Mouse (Mus musculus) stomach, embryonic 15.5 days (tissue): Measurements from ENCODE around the gene Nova1. TPM values are rescaled to one million over a fixed set of nuclear protein-coding genes. Genes with fewer than 3 reads are reported as not detected.

ENCODE experiments used
- ATAC-seq: fragments of 200-750 bp; cut with Nextera tagmentation; 2 replicates; pipeline ENCODE4 v1.8.0; 2017; ENCODE audit warnings: low read depth, moderate number of reproducible peaks, moderate TSS enrichment; ENCODE audit not compliant: insufficient read depth, low FRiP score
- H3K27ac ChIP-seq: fragments of 300-500 bp; sonication (generic); 2 replicates; pipeline ENCODE4 v1.5.1; 2015; ENCODE audit warnings: mild to moderate bottlenecking, inconsistent platforms
- H3K27me3 ChIP-seq: fragments of 300-500 bp; sonication (generic); replicated peaks from 2 replicates; pipeline ENCODE4 v1.6.1; 2015; ENCODE audit warnings: inconsistent platforms
- H3K36me3 ChIP-seq: fragments of 300-500 bp; sonication (generic); 2 replicates; pipeline ENCODE4 v1.6.1; 2015; ENCODE audit warnings: inconsistent platforms
- H3K4me1 ChIP-seq: fragments of 300-500 bp; sonication (generic); 2 replicates; pipeline ENCODE4 v1.6.1; 2015; ENCODE audit warnings: inconsistent platforms
- H3K4me2 ChIP-seq: fragments of 300-500 bp; sonication (generic); 2 replicates; pipeline ENCODE4 v1.6.1; 2015; ENCODE audit warnings: mild to moderate bottlenecking, inconsistent platforms
- H3K4me3 ChIP-seq: fragments of 300-500 bp; sonication (generic); replicated peaks from 2 replicates; pipeline ENCODE4 v1.5.1; 2015; ENCODE audit warnings: inconsistent platforms
- H3K9ac ChIP-seq: fragments of 300-500 bp; sonication (generic); 2 replicates; pipeline ENCODE4 v1.6.1; 2015; ENCODE audit warnings: inconsistent platforms
- H3K9me3 ChIP-seq: fragments of 300-500 bp; sonication (generic); 2 replicates; pipeline ENCODE4 v1.6.1; 2016; ENCODE audit warnings: inconsistent platforms
- WGBS: fragments of 180-500 bp; shearing (Covaris S2); methylation state at CpG from one replicate; pipeline ENCODE4 v1.1.7; 2015; 5-methylcytosine and 5-hydroxymethylcytosine counted together
- polyA plus RNA-seq: library from polyadenylated mRNA; unstranded; fragments of >200 nt; fragmentation: Nextera tagmentation; extraction: Ambion mirVana; gene quantifications from 2 replicates; pipeline ENCODE4 v1.2.1, GENCODE M21; 2015

Gene Nova1
- polyA plus RNA-seq, 1 experiment from 2014 or later, result 2.0 TPM

DNA sequence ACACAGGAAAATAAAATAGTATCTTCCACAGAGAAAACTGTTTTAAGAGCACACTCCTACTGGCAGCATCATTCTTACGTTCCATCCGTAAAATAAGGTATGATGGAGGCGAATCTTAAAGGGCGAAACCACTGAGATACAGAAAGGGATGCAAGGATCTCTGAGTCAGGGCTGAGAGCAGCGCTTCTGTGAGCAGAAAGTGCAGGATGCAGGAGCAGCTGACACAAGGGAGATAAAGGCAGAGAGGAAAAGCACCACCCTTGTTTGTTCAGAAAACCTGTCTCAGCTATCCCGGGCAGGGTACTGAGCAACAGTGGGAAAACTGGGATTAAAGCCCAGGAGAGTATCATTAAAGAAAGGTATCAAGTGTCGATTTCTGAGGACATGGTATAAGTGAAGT, 59.3 kb downstream of the Nova1 start:
- ATAC-seq, result no peak
- no peak overlapping the region for H3K4me2 ChIP-seq
- H3K9me3 ChIP-seq, result no peaks in the 10 kb centered on the region
- H3K4me1 ChIP-seq, result no peaks in the 10 kb centered on the region
- H3K9ac ChIP-seq, result no peak overlapping the region
- H3K27ac ChIP-seq, result no peak overlapping the region
- 71% methylated on average over 7 of the region's 7 CpGs for WGBS
- H3K27me3 ChIP-seq, result no peaks in the 10 kb centered on the region
- H3K36me3 ChIP-seq, result no peaks in the 10 kb centered on the region
- H3K4me3 ChIP-seq, result no peak overlapping the region

DNA sequence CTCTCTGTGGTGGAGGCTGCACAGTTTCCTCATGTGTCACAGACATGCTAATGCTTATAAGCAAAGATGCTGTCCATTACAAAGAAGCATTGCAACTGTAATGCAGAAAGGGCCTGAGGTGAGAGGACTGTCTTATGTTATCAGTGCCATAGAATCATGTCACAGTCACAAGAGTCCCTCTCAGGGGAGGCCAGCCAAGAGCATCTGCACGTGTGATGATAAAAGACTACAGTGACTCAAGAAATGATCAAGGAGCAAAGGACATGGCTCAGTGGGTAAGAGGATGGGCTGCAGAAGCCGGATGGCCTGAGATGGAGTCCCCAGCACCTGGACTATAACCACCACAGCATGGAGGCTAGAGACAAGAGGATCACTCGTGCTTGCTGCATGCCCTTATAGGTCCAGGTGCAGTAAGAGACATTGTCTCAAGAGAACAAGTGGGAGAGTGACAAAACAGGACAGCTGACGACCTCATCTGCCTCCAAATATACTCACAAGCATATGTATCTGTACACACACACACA, 64.3 kb downstream of the Nova1 start:
- H3K4me2 ChIP-seq, result no peak overlapping the region
- H3K27me3 ChIP-seq, result no peaks in the 10 kb centered on the region
- no peaks in the 10 kb centered on the region for H3K4me1 ChIP-seq
- no peak overlapping the region for H3K4me3 ChIP-seq
- H3K9ac ChIP-seq, result no peak overlapping the region
- no peaks in the 10 kb centered on the region for H3K9me3 ChIP-seq
- 58% methylated on average over 4 of the region's 4 CpGs for WGBS
- H3K36me3 ChIP-seq, result no peaks in the 10 kb centered on the region
- ATAC-seq, result no peak
- H3K27ac ChIP-seq, result no peak overlapping the region

DNA sequence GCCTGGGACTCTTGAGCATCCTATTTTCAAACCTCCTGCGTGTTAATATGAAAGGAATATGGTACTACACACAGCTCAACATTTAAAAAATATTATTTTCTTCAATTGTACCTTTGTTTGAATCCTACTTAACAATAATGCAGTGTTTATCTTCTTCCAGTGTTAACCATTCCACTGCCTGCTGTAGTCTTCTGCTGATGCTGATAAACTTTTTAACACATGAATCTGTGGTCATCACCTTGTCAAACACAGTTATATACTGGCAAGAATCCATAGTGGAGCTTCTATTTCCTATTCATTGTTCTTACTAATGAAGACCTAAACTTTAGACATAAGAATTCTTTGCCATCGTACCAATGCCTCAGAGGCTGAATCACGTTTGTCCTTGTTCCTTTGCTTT, 65.6 kb downstream of the Nova1 start:
- Histone ChIP-seq H3K4me1 (no peaks in the 10 kb centered on the region), H3K9me3 (no peaks in the 10 kb centered on the region), H3K4me3 (no peak overlapping the region), H3K9ac (no peak overlapping the region), H3K4me2 (no peak overlapping the region), H3K27me3 (no peaks in the 10 kb centered on the region), H3K36me3 (no peaks in the 10 kb centered on the region), H3K27ac (no peak overlapping the region)
- WGBS, result 68% methylated on average over 3 of the region's 3 CpGs
- ATAC-seq, result no peak

DNA sequence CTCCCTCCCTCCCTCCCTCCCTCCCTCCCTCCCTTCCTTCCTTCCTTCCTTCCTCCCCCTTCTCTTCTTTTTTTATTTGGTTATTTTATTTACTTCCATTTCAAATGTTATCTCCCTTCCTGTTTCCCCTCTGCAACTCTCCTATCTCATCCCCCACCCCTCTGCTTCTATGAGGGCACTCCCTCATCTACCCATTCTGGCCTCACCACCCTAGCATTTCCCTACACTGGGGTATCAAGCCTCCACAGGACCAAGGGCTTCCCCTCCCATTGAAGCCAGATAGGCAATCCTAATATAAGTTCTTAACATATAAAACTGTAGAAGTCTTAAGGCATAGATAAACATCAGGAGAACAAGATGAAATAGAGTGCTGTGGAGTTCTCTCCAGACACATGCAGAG, 85.5 kb downstream of the Nova1 start:
- H3K9ac ChIP-seq, result no peak overlapping the region
- no peak for ATAC-seq
- no peaks in the 10 kb centered on the region for H3K27me3 ChIP-seq
- H3K9me3 ChIP-seq, result no peaks in the 10 kb centered on the region
- H3K36me3 ChIP-seq, result no peaks in the 10 kb centered on the region
- H3K4me2 ChIP-seq, result no peak overlapping the region
- no peak overlapping the region for H3K4me3 ChIP-seq
- no peak overlapping the region for H3K27ac ChIP-seq
- no peaks in the 10 kb centered on the region for H3K4me1 ChIP-seq

- Histone ChIP-seq H3K4me2 (no peak overlapping the region), H3K9ac (no peak overlapping the region), H3K36me3 (no peaks in the 10 kb centered on the region), H3K4me3 (no peak overlapping the region), H3K27ac (no peak overlapping the region), H3K9me3 (no peaks in the 10 kb centered on the region), H3K27me3 (no peaks in the 10 kb centered on the region), H3K4me1 (no peaks in the 10 kb centered on the region)
- no peak for ATAC-seq
- WGBS, result 68% methylated on average over 1 of the region's 1 CpGs
Measured at GRCm38 (mm10) chr12:46731943-46732342, 86.8 kb downstream of the Nova1 start.

DNA sequence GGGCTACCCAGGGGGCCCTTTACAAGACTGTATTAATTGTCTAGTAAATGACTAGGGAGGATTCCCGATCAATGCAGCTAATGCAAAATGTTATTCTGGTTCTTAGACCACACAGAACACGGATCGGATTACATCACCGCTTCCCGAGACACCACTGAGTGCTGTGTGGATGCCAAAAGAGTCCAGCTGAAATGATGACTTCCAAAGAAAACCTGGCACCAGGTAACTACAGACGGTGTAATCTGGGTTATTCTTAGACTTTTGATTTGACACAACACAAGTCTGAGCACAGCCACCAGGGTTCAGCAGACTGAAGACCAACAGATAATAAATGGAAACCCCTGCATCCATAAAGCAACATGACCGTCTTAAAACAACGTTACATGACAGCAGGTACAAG, 96.8 kb downstream of the Nova1 start:
- Histone ChIP-seq H3K27ac (no peak overlapping the region), H3K4me1 (no peaks in the 10 kb centered on the region), H3K36me3 (no peaks in the 10 kb centered on the region), H3K4me2 (no peak overlapping the region), H3K9me3 (no peaks in the 10 kb centered on the region), H3K9ac (no peak overlapping the region), H3K27me3 (no peaks in the 10 kb centered on the region), H3K4me3 (no peak overlapping the region)
- no peak for ATAC-seq
- 40% methylated on average over 8 of the region's 8 CpGs for WGBS

GRCm38 (mm10) chr12:46719076-46719475, 99.7 kb downstream of the Nova1 start:
- 90% methylated on average over 4 of the region's 4 CpGs for WGBS
- Histone ChIP-seq H3K9ac (no peak overlapping the region), H3K4me3 (no peak overlapping the region), H3K4me1 (no peaks in the 10 kb centered on the region), H3K27me3 (no peaks in the 10 kb centered on the region), H3K4me2 (no peak overlapping the region), H3K27ac (no peak overlapping the region), H3K9me3 (no peaks in the 10 kb centered on the region), H3K36me3 (no peaks in the 10 kb centered on the region)
- no peak for ATAC-seq

- H3K4me2 ChIP-seq, result no peak overlapping the region
- H3K9me3 ChIP-seq, result no peaks in the 10 kb centered on the region
- no peak for ATAC-seq
- H3K4me3 ChIP-seq, result no peak overlapping the region
- WGBS, result 70% methylated on average over 2 of the region's 2 CpGs
- no peak overlapping the region for H3K9ac ChIP-seq
- H3K27ac ChIP-seq, result no peak overlapping the region
- H3K4me1 ChIP-seq, result no peaks in the 10 kb centered on the region
- no peaks in the 10 kb centered on the region for H3K36me3 ChIP-seq
- H3K27me3 ChIP-seq, result no peaks in the 10 kb centered on the region
Measured at GRCm38 (mm10) chr12:46710094-46710493, 108.6 kb downstream of the Nova1 start.

DNA sequence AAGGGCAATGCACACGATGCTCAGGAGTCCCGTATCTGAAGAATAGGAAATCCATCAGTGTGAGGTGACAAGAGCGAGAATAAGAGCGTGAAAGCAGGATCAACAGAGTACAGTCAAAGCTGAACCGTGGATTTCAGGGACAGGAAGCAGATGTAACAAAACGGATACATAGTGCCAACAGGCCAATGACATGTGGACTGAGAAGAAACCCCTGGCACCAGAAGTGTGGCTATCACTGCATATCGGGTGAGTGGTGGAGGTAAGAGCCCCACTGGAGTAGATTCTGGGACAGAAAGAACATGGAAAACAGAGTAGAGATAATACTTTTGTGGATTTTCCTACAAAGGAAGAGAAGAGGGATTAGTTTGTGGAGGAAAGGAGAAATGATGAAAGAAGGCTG, 109.3 kb downstream of the Nova1 start:
- H3K4me2 ChIP-seq, result no peak overlapping the region
- no peaks in the 10 kb centered on the region for H3K27me3 ChIP-seq
- H3K4me1 ChIP-seq, result no peaks in the 10 kb centered on the region
- H3K9me3 ChIP-seq, result no peaks in the 10 kb centered on the region
- H3K4me3 ChIP-seq, result no peak overlapping the region
- no peak overlapping the region for H3K9ac ChIP-seq
- no peak overlapping the region for H3K27ac ChIP-seq
- no peaks in the 10 kb centered on the region for H3K36me3 ChIP-seq
- 84% methylated on average over 7 of the region's 7 CpGs for WGBS
- ATAC-seq, result no peak

DNA sequence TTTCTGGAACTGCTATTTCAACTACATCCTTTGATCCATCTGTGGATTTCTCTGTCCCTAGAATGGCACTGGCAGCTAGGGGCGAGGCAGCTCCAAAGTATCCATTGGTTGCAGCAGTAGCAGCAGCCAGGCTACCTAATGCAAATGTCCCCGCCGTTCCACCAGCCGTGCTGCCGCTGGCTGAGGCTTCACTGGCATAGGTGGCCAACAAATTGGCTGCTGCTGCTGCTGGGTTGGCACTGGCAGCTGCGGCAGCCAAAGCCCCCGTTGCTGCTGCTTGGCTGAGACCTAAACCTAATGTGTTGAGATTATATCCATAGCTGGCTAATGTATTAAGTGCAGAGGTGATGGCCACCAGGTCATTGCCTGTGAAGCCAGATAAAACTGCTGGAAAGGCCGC, 118.5 kb downstream of the Nova1 start:
- Histone ChIP-seq H3K4me1 (no peaks in the 10 kb centered on the region), H3K27me3 (no peaks in the 10 kb centered on the region), H3K9ac (no peak overlapping the region), H3K4me2 (no peak overlapping the region), H3K27ac (no peak overlapping the region), H3K4me3 (no peak overlapping the region), H3K36me3 (no peaks in the 10 kb centered on the region), H3K9me3 (no peaks in the 10 kb centered on the region)
- WGBS, result 86% methylated on average over 8 of the region's 8 CpGs
- ATAC-seq, result no peak

GRCm38 (mm10) chr12:46676341-46676740, 142.4 kb downstream of the Nova1 start:
- ATAC-seq, result no peak
- H3K4me3 ChIP-seq, result no peak overlapping the region
- H3K4me1 ChIP-seq, result no peaks in the 10 kb centered on the region
- no peak overlapping the region for H3K9ac ChIP-seq
- no peak overlapping the region for H3K27ac ChIP-seq
- no peaks in the 10 kb centered on the region for H3K36me3 ChIP-seq
- H3K9me3 ChIP-seq, result no peaks in the 10 kb centered on the region
- no peaks in the 10 kb centered on the region for H3K27me3 ChIP-seq
- WGBS, result 52% methylated on average over 2 of the region's 2 CpGs
- H3K4me2 ChIP-seq, result no peak overlapping the region

- ATAC-seq, result no peak
- no peaks in the 10 kb centered on the region for H3K9me3 ChIP-seq
Measured at GRCm38 (mm10) chr12:46666706-46667105, 152.0 kb downstream of the Nova1 start.

DNA sequence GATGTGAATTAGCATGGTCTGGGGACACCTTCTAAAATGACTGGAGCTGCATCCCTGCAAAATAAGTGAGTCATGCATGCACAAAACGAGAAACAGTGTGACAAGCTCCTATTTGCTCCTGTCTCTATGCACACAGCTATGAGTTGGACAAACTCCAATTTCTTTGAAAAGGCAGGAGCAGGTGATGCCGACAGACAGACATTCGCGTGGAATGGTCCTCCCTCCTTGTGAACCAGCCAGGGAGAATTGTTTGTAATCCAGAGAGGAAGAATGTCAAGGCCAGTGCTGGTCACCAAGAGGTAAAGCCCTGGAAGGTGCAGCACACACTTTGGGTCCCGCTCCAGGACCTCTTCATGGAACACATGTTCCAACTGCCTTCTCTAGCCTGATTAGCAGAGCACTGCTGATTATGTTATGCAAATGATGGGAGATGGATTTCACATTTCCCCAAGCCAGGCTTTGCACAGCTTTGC, 172.6 kb downstream of the Nova1 start:
- ATAC-seq, result no peak
- WGBS, result 58% methylated on average over 5 of the region's 5 CpGs
- H3K4me1 ChIP-seq, result no peaks in the 10 kb centered on the region

More at GRCm38 (mm10) chr12:46666706-46667105, 152.0 kb downstream of the Nova1 start:
- H3K4me2 ChIP-seq, result no peak overlapping the region
- WGBS, result 56% methylated on average over 2 of the region's 2 CpGs
- H3K4me1 ChIP-seq, result no peaks in the 10 kb centered on the region
- no peak overlapping the region for H3K9ac ChIP-seq
- no peaks in the 10 kb centered on the region for H3K36me3 ChIP-seq
- H3K27ac ChIP-seq, result no peak overlapping the region
- no peak overlapping the region for H3K4me3 ChIP-seq
- no peaks in the 10 kb centered on the region for H3K27me3 ChIP-seq

More for the DNA sequence above, 172.6 kb downstream of the Nova1 start:
- Histone ChIP-seq H3K4me3 (no peak overlapping the region), H3K9ac (no peak overlapping the region), H3K36me3 (no peaks in the 10 kb centered on the region), H3K9me3 (no peaks in the 10 kb centered on the region), H3K4me2 (no peak overlapping the region), H3K27ac (no peak overlapping the region), H3K27me3 (no peaks in the 10 kb centered on the region)
